Mouse (Mus musculus) adipose tissue, adult 10 weeks (tissue): ENCODE results near the gene Gal3st2b. TPM values are rescaled to one million over a fixed set of nuclear protein-coding genes. Genes with fewer than 3 reads are reported as not detected.

Experiments used
- polyA plus RNA-seq: library from polyadenylated mRNA; stranded (reverse); fragments of 350-450 nt; fragmentation: Illumina TruSeq; extraction: RNeasy Lipid Tissue Mini Kit (QIAGEN cat#74804); gene quantifications from one replicate; pipeline ENCODE4 v1.2.3, GENCODE M21; 2014; ENCODE audit warnings: low read depth, low replicate concordance

The Gal3st2b gene
- 0.30 TPM for polyA plus RNA-seq

GRCm38 (mm10) chr1:93918011-93918410, at the start of gene Gal3st2b:
Gene Gal3st2b, plus strand, starts transcription at chr1:93918311.

GRCm38 (mm10) chr1:93990209-93990608, 72.1 kb downstream of the Gal3st2b start, which contains the start of gene Gal3st2c:
Gene Gal3st2c, plus strand, starts transcription at chr1:93990509.

Other genes starting within 250 kb of the Gal3st2b start
- 18.8 TPM for gene Bok, start 232.7 kb upstream of the Gal3st2b start, polyA plus RNA-seq
- gene Atg4b, start 166.8 kb upstream of the Gal3st2b start, polyA plus RNA-seq: 40.2 TPM
- gene Thap4, start 163.4 kb upstream of the Gal3st2b start, polyA plus RNA-seq: 30.5 TPM
- gene Dtymk, start 116.4 kb upstream of the Gal3st2b start, polyA plus RNA-seq: 58.9 TPM
- gene Ing5, start 114.3 kb upstream of the Gal3st2b start, polyA plus RNA-seq: 12.4 TPM
- 19.6 TPM for gene D2hgdh, start 93.4 kb upstream of the Gal3st2b start, polyA plus RNA-seq
- 0.66 TPM for gene Gal3st2, start 57.0 kb upstream of the Gal3st2b start, polyA plus RNA-seq
- not detected for gene Gal3st2c, start 72.2 kb downstream of the Gal3st2b start, polyA plus RNA-seq
- gene Neu4, start 102.1 kb downstream of the Gal3st2b start, polyA plus RNA-seq: not detected
- not detected for gene Pdcd1, start 134.2 kb downstream of the Gal3st2b start, polyA plus RNA-seq